Mouse (Mus musculus) Muller cell, postnatal 12 days (primary cell): ENCODE data around the gene Tada3.

Experiments
- DNase-seq: peaks from one replicate; pipeline ENCODE4 v3.0.0-alpha.2; 2015; ENCODE audit errors: inconsistent ontology term

Tada3 gene

DNA sequence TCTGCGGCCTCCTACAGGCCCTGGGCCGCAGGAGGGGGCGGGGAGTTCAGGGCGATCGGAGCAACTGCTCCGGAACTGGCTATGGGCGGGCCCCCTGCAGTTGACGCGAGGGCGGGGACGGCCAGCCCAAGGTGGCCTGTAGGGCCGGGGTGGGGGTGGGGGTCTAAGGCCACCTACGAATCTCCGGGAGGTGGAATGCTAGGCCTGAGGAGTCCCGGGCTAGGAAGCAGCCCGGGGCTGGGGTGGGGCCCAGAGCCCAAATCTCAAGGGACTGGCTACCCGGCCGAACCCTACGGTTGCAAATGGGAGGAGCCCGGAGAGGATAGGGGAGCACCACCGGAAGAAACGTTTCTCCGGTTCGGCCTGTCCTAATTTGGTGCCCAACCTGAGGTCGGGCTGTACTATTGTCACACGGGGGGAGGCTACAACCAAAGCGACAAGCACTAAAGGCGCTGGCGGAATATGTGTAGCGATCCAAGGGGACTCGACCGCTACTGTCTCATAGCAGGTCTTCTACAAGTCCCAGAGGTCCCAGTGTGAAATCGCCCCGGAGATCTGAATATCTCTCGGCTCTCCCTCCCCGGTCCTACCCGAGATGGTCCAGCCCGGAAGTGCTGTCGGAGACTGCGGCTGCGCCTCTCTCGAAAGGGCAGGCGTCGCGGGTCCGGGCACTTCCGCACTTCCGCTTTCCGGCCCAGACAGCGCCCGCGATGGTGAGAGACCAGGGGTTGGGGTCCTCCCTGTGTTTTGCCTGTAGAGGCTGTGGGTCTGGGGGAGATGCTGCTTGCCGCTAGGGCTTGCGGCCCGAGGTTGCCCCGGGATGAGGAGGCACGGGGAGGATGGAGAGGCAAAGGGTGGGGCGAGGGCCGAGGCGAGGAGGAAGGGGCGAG is at the start of gene Tada3, which contains the start of gene Arpc4:
Tada3 (minus strand) TSS at position 388 of the 890 bp plus-strand sequence.
Arpc4 (plus strand) TSS at position 620 of the 890 bp plus-strand sequence.
- peak; percentile 98 for DNase-seq

DNA sequence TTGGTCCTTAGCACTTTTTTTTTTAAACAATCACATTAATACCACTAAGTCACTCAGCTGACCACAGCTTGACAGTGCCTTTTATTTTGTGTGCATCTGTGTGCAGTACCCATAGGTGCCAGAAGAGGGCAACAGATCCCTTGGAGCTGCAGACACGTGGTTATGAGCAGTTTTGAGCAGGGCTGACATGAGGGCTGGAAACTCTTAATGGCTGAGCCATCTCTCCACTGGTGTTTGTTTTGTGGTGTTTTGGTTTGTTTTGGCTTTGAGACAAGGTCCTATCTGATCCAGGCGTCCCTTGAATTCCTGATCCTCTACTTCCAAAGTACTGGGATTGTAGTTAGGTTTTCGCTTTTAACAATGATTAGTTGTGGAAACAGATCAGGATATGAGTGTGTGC is 49.7 kb upstream of the Tada3 start:
- no peak for DNase-seq

- DNase-seq: no peak
Observed at GRCm38 (mm10) chr6:113426696-113427095, 49.0 kb upstream of the Tada3 start.

DNA sequence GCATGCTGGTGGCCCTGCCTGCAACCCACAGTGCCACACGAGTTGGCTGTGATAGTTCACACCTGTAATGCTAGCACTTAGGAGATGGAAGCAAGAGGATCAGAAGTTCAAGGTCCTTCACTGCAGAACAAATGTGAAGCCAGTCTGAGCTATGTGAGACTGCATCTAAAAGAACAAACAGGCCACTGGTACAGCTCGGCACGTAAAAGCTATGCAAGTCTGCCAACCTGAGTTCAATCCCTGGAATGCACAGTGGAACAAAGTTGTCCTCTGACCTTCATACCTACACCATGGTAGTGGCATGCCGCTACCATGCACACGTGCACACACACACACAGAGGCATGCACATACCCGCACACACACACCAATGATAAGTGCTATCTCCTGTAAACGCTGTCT is 46.5 kb upstream of the Tada3 start:
- DNase-seq: no peak

- DNase-seq: no peak
Observed at GRCm38 (mm10) chr6:113423000-113423399, 45.3 kb upstream of the Tada3 start.

- DNase-seq: peak; percentile 90
Observed at GRCm38 (mm10) chr6:113419199-113419587, 41.5 kb upstream of the Tada3 start, which contains the start of gene Rpusd3. Gene Rpusd3 (minus strand): TSS chr6:113419340.

GRCm38 (mm10) chr6:113418441-113419198 is 40.9 kb upstream of the Tada3 start:
- no peak for DNase-seq

DNA sequence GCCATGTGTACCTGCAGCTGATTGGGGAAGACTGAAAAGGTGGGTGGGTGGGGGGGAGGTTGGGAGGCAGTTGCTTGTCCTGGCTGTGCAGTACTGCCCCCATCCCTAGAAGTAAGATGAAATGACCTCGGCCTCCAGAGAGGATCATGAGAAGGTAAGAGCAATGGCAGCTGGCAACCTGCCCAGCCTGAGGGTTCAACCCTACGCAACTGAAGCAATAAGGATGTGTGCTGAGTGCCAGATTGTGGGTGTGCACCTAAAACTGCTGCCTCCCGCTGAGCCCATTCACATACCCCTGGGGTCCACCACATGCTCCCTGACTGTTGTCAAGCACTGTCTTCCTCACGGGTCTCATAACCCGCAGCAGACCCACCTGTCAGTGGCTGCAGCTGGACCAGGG is 38.7 kb upstream of the Tada3 start:
- DNase-seq: no peak

- DNase-seq: no peak
Observed at GRCm38 (mm10) chr6:113410001-113410400, 32.3 kb upstream of the Tada3 start.

DNA sequence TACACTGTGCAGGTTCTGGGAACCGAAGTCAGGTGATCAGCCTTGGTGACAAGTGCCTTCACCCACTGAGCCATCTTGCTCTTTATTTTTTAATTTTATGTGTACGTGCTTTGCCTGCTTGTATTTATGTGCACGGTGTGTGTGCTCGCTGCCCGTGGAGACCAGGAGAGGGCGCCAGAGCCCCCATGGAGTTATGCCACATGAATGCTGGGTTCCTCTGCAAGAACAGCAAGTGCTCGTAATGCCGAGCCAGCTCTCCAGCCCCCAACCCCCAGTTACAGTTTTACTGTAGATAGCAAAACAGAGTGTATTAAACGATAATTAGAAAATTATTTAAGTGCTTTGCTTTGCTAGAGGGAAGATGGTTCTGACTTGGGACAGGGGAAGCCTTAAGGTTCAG is 29.0 kb upstream of the Tada3 start:
- DNase-seq: no peak

DNA sequence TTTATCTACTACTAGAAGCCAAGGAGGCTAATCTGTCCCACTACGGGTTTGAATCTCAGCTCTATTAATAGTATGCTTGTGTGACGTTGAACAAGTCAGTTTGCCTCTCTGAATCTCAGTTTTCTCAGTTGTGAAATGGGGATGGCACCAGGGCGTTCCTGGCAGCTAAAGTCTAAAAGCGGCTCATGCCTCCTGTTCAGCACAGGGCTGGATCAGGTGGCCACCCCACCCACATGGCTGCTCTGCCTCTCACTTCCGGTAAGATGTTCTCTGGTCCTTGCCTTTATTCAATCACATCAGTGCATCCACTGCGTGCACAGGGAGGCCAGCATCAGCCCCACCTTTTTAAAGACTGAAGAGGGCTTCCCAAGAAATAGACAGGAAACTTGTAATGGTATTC is 27.8 kb upstream of the Tada3 start:
- DNase-seq: no peak

DNA sequence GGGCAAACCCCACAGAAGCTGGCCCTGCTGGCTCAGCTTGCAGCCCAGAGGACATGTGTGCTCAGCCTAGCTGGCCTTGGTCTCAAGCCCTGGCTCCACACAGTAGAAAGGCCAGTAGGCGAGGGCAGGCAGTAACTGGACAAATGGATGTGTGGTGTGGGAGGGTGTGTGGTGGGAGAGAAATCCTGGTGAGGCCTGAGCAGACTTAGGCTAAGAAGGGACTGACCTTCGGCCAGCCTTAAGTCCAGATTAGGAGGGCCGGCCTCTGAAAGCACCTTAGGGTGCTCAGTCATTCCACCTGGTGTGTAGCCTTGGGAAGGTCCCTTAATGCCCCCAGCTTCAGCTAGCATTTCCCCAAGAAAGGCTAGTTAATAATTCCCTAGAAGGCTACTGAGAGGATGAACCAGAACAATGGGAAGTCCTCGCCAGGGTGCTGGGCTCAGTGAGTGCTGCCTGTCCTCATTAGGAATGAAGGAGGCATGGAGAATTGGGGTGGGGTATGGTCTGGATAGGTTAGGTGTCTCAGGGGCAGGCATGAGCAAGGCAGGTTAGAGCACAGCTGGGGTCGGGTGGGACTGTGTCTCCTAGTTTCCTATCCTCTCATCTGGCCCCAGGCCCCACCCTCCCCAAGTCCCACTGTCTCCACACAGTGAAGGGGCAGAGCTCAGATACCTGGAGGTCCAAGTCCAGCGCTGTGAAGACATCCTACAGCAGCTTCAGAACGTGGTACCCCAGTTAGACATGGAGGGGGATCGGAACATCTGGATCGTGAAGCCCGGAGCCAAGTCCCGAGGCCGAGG is 27.2 kb upstream of the Tada3 start:
- DNase-seq: no peak

DNA sequence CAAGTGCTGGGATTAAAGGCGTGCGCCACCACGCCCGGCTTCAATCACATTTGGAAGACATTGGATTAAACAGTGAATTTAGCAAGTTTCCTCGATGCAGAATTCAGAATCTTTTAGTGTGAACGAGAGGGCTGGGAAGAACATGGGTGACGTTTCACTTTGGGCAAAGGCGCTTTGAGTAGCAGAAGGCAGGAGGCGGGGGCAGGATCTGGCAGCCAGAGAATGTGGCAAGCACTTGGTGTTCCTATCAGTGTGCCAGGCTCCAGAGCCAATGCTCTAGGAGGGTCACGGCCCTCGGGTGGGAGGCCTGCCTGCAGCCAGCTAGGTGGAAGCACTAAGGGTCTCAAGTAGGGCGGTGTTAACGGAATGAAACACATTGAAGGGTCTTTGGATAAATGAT is 24.4 kb upstream of the Tada3 start:
- DNase-seq: no peak

DNA sequence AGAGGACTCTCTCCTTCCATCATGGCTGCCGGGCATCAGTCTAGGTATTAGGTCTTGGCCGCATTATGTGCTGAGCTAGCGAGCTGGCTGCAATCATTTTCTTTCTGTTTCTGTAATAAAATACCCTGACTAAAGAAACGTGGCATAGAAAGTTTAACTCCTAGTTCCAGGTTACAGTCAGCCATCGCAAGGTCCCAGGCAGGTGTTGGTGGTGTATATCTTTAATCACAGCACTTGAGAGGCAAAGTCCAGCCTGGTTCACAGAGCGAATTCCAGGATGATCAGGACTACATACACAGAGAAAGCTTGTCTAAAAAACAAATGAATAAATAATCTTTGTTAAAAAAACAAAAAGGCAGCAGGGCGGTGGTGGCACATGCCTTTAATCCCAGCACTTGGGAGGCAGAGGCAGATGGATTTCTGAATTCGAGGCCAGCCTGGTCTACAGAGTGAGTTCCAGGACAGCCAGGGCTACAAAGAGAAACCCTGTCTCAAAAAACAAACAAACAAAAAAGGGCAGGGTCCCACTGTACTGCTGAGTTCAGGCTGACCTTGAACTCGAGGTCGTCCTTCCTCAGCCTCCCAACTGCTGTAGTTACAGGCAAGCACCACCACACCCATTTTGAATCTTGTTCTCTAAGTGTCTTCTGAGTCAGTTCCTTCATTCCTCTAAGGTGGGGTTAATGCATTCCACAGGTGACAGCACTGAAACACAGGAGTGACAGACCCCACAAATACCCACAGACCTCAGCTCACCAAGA is 18.8 kb upstream of the Tada3 start:
- no peak for DNase-seq

GRCm38 (mm10) chr6:113395501-113395900 is 17.8 kb upstream of the Tada3 start:
- DNase-seq: no peak

- no peak for DNase-seq
Observed at GRCm38 (mm10) chr6:113394811-113395210, 17.1 kb upstream of the Tada3 start.

- DNase-seq: no peak
Observed at GRCm38 (mm10) chr6:113393951-113394350, 16.3 kb upstream of the Tada3 start.

GRCm38 (mm10) chr6:113392387-113393071 is 14.8 kb upstream of the Tada3 start:
- DNase-seq: peak; percentile 72

GRCm38 (mm10) chr6:113392015-113392386 is 14.3 kb upstream of the Tada3 start:
- DNase-seq: no peak

GRCm38 (mm10) chr6:113390715-113391114 is 13.0 kb upstream of the Tada3 start:
- DNase-seq: no peak

DNA sequence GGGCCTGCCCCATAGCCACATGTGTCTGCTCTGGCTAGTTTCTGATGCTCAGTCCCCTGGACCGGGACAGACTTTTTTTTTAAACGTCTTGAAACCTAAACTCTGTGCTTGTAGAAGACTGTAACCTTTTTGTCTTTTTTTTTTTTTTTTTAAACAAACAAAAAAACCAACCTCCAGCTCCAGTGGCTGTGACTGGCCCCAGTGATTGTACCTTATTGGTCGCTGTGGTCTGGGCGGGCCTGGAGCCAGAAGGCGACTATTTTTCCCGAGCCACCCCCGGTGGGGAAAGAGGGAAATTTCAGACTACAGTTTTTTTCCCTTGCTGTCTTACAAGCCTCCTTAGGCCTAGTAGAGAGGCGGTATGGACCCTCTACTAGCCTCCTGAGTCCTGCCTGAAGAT is 11.3 kb upstream of the Tada3 start, which contains the start of gene Ttll3:
Ttll3 (plus strand) TSS at position 301 of the 400 bp plus-strand sequence.
- no peak for DNase-seq
